Mouse (Mus musculus) retina, postnatal 7 days (tissue): ENCODE measurements around the gene Hes7.
"Not testable (repeated sequence)": the region's sequence is repeated elsewhere in the genome, so short reads cannot be mapped to it uniquely, and the experiment has no call there.

Experiments used
- DNase-seq: peaks from one replicate; pipeline ENCODE4 v3.0.0-alpha.2; 2012; ENCODE audit warnings: low read depth, low spot score

The Hes7 gene

GRCm38 (mm10) chr11:69088103-69088855 is 31.9 kb upstream of the Hes7 start, which contains the start of gene Vamp2:
Gene Vamp2 (plus strand): TSS chr11:69088490.
- peak; percentile 85 for DNase-seq

- DNase-seq = no peak
Measured at GRCm38 (mm10) chr11:69088856-69089615, 31.2 kb upstream of the Hes7 start.

GRCm38 (mm10) chr11:69089616-69090290 is 30.5 kb upstream of the Hes7 start:
- DNase-seq = no peak

- DNase-seq = no peak
Measured at GRCm38 (mm10) chr11:69090367-69090766, 29.8 kb upstream of the Hes7 start.

GRCm38 (mm10) chr11:69091566-69092385 is 28.4 kb upstream of the Hes7 start:
- DNase-seq = no peak

- peak; percentile 72 for DNase-seq
Measured at GRCm38 (mm10) chr11:69092386-69092751, 27.8 kb upstream of the Hes7 start.

GRCm38 (mm10) chr11:69092871-69093270 is 27.3 kb upstream of the Hes7 start:
- DNase-seq = no peak

- DNase-seq = not testable (repeated sequence)
Measured at GRCm38 (mm10) chr11:69093856-69094255, 26.3 kb upstream of the Hes7 start.

GRCm38 (mm10) chr11:69094697-69095429 is 25.3 kb upstream of the Hes7 start, which contains the start of gene Per1:
Gene Per1 (plus strand): TSS chr11:69095217.
- peak; percentile 98 for DNase-seq

- no peak for DNase-seq
Measured at GRCm38 (mm10) chr11:69095511-69096231, 24.5 kb upstream of the Hes7 start.

GRCm38 (mm10) chr11:69096360-69096986 is 23.7 kb upstream of the Hes7 start:
- no peak for DNase-seq

- DNase-seq = no peak
Measured at GRCm38 (mm10) chr11:69096987-69097900, 23.0 kb upstream of the Hes7 start.

GRCm38 (mm10) chr11:69098039-69098761 is 22.0 kb upstream of the Hes7 start:
- no peak for DNase-seq

- DNase-seq = peak; percentile 90
Measured at GRCm38 (mm10) chr11:69098762-69099091, 21.5 kb upstream of the Hes7 start.

GRCm38 (mm10) chr11:69099177-69099914 is 20.9 kb upstream of the Hes7 start:
- no peak for DNase-seq

GRCm38 (mm10) chr11:69099915-69100345 is 20.3 kb upstream of the Hes7 start:
- no peak for DNase-seq
